Mouse (Mus musculus) E14TG2a.4 (cell line): Measurements from ENCODE around the gene Tap1.

ENCODE experiments used
- CTCF ChIP-seq: conservative IDR thresholded peaks from 2 replicates; pipeline ENCODE4 v1.5.1; 2014; ENCODE audit warnings: low read length
- POU5F1 ChIP-seq: IDR thresholded peaks from 2 replicates; pipeline ENCODE4 v1.6.1; 2014; ENCODE audit warnings: low read length, borderline replicate concordance

GRCm38 (mm10) chr17:34199050-34199619, 11.8 kb downstream of the Tap1 start:
- TF ChIP-seq CTCF (no peak), POU5F1 (no peak)
